Mouse (Mus musculus): ENCODE data around the gene Cd207.
"Not testable (repeated sequence)": the region's sequence is repeated elsewhere in the genome, so short reads cannot be mapped to it uniquely, and the experiment has no call there.

Gene Cd207

DNA sequence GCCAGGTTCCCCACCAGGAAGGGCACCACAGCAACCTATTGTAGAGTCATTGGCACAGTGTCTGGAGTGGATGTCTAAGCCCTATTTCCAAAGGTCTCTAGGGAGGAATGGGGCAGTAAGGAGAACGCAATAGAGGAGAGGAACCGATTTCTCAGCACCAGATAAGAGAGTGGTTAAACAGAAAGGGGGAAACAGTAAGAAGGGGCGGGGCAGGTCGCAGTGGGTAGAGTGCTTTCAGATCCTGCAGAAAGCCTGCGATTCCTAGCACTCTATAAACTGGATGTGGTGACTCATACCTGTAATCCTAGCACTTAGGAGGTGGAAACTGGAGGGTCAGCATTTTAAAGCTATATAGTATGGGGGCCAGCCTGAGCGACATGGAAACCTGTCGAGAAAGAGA lies 19.0 kb upstream of the Cd207 start:
- no peak for DNase-seq

DNA sequence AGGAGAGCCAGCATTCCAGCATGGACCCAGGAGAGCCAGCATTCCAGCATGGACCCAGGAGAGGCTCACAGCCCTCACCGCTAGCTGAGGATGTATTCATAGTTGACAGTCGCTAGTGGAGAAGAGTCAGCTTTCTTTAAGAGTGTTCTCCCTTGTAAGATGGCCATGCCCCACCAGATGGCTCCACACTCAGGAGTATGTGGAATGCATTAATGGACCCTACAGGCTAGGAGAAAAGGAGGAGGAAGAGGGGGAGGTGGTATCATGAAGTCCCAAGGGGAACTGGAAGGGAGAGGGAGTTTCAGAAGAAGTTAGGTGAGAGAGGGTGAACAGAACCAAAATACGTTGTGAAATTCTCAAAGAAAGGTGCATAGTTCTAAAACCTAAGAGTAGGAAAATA lies 18.1 kb upstream of the Cd207 start:
- no peak for DNase-seq

- DNase-seq = peak; percentile 57
Measured at GRCm38 (mm10) chr6:83693835-83694234, 16.2 kb upstream of the Cd207 start.

DNA sequence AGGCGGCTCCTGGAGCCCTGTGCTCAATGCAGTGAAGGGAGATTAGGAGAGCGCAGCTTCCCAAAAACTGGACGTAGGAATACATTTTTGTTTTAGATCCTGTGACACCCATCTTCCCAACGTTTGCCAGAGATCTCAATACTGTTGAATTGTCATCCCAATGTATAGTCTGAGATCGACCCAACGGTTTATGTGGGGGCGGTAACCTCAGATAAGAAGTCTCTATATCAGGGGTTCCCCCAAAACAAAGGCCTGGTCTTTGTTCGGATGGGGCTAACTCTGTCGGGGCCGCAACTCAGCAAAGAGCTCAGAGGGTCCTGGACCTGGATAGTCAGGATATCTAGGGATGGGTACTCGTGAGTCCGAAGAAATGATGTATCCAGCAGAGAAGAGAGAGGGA lies 15.3 kb upstream of the Cd207 start:
- no peak for DNase-seq

GRCm38 (mm10) chr6:83690936-83691335 lies 13.3 kb upstream of the Cd207 start:
- no peak for DNase-seq

DNA sequence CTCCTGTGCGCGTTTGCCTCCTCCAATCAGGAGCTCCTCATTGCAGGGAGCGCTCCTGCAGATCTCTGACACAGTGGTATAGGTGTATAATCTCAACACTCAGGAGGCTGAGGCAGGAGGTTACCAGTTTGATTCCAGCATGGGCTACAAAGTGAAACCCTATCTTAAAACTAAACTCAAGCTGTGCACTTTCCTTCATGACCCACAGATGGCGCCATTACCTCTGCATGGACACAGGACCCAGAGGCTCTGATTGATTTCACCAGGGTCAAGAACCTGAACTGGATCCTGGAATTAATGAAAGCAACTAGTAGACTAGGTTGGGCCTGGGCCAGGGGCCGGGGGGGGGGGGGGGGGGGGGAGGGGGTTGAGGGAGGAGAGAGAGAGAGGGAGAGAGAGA lies 12.6 kb upstream of the Cd207 start:
- DNase-seq = peak; percentile 58

DNA sequence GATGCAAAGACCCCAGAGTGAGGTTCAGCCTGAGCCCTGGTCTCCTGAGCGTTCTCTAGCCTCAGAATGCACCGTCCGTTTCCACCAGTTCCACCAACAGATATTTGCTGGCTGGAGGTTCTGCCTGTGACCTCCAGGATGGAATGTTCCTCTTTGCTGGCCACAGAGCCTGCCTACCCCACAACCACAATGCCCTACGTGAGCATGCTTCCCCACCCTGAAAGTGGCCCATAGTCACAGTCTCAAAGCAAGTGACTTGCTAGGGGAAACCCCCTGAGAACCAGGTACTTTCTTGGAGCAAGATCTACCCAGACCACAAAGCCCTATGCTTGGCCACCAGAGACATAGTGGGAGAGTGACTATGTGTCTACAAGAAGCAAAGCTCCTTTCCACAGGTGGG lies 11.7 kb upstream of the Cd207 start:
- DNase-seq = no peak

GRCm38 (mm10) chr6:83673395-83673794 lies 4.3 kb downstream of the Cd207 start:
- peak; percentile 70 for DNase-seq

GRCm38 (mm10) chr6:83665009-83665408 lies 12.6 kb downstream of the Cd207 start:
- no peak for DNase-seq

DNA sequence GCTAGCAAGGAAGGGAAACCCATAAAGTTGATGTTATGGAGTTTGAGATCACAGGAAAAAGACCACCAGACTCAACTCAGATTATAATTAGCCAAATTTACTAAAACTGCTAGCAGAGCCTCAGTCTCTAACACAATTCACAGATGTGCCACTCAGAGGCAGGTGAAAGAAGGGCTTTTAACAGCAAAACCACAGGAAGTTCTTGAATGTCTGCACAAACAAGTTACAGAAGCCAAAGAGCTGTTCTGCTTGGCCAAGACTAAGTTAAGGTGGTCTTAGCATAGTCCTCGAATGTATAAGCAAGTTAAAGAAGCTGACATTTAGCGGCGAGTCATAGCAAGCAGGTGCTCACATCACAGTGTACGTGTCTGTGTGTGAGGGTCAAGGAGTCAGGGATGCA lies 16.8 kb downstream of the Cd207 start:
- no peak for DNase-seq

GRCm38 (mm10) chr6:83656087-83656486 lies 21.6 kb downstream of the Cd207 start, which contains the start of gene Clec4f:
Clec4f (minus strand) TSS chr6:83656187.
- DNase-seq = no peak

DNA sequence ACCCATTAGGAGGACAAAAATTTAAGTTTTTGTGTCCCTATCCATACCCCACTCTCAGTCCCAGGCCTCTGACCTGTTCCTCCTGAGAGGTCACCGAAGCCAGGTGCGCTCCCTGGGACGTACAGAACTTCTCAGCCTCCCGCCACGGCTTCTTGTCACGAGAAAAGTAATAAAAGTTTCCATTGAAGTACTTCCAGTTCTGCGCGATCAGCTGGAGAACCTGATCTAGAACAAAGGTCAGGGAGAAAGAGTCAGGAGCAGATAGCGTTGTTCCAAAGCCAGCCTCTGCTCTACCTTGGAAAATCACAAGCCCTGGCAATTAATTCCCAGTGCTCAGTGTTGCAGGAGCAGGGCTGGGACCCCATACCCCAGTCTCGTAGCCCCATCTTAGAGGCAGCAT lies 30.9 kb downstream of the Cd207 start:
- DNase-seq = no peak

DNA sequence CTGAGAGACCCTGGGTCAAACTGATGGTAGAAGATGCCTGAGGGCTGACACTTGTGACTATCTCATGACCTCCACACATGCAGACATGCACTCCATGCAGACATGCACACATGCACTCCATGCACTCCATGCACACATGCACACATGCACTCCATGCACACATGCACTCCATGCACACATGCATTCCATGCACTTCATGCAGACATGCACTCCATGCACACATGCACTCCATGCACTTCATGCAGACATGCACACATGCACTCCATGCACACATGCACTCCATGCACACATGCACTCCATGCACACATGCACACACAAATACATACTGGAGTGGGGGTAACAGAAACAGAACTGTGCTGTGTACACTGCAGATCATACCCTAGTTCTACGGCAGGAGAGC lies 42.3 kb downstream of the Cd207 start:
- DNase-seq = no peak

DNA sequence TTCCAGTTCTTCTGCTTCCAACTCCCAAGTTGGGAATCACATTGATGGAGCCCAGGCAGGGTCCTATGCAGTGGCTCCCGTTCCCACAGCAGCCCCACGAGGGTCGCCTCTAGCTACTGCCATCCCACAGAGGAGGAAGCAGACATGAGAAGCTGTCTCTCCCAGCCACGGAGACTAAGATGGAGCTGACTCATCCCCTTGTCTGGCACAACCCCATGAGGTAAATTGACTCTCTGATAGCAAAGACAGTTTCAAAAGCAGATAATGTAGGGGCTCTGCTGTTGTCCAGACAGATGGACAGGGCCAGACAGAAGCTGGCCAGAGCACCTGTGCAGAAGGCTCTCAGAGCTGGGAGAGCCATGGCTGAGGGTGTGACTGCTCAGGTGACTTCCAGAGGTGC lies 43.0 kb downstream of the Cd207 start:
- not testable (repeated sequence) for DNase-seq

GRCm38 (mm10) chr6:83634106-83634505 lies 43.6 kb downstream of the Cd207 start:
- DNase-seq = not testable (repeated sequence)

- no peak for DNase-seq
Measured at GRCm38 (mm10) chr6:83631815-83632214, 45.8 kb downstream of the Cd207 start.

DNA sequence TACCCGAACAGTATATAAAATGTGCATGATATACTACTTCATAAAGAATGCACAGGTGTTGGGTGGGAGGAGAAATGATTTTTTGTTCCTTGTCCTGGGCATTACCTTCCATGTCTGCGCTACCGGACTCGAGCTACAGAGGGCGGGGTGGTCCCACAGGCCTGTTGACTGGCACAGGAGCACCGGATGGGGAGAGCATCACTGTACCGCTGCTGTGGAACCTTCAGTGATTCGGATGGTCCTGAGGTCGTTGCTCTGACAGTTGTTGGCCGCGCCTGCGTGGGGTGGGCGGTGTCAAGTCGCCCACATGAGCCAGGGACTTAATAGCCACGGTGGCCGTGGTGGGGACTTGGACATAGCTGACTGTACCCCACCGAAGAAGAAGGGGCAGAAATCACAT lies 50.9 kb downstream of the Cd207 start:
- DNase-seq = no peak

Data from kidney, adult 9 months (tissue).